Mouse (Mus musculus): ENCODE measurements at regions not wholly inside any gene's neighbourhood (a gene's known extent, or its start where the extent isn't known, plus 50 kb on each side); places are given as distances from the start of the nearest gene placed in this dataset.

- no peak for TF ChIP-seq CTCF (IDR thresholded peaks at IDR 0.05; ENCODE audit: insufficient read depth, low read depth, low read length)
- no peak for TF ChIP-seq POLR2A (IDR thresholded peaks at IDR 0.05; ENCODE audit: insufficient read depth, low read depth, low read length)
Measured at GRCm38 (mm10) chr2:133802666-133803065, 250.7 kb downstream of the Bmp2 start.

All from olfactory bulb, adult 2 months (tissue).